Mouse (Mus musculus): ENCODE data around the gene Foxn2.

DNA sequence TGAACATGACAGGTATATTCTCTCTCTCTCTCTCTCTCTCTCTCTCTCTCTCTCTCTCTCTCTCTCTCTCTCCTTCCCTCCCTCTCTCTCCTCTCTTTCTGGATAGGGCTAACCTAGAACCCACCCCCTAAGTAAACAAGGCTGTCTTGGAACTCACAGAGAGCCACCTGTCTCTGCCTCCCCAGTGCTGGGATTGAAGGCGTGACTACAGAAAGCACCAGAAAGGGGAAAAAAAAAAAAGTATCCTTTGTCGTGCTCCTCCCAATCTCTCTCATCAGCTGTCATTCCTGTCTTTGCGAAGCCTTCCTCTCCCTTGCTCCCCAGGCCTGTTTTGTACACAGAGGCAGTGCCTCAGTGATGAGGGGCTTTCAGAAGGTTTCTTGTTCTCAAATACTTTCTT is 69.5 kb downstream of the Foxn2 start:
- no peak for TF ChIP-seq CTCF (IDR thresholded peaks at IDR 0.05)
- no peak for TF ChIP-seq EP300 (IDR thresholded peaks at IDR 0.05)
